Mouse (Mus musculus) erythroblast, embryonic 14.5 days (primary cell): ENCODE results near the gene Ugt1a7c.

Source experiments
- GATA1 ChIP-seq: IDR thresholded peaks from 2 replicates; pipeline ENCODE4 v1.6.1; 2012; ENCODE audit warnings: low read length, inconsistent platforms, mixed read lengths
- TAL1 ChIP-seq: IDR thresholded peaks from 3 replicates; pipeline ENCODE4 v1.6.1; 2012; ENCODE audit warnings: low read length, inconsistent platforms, mixed read lengths

GRCm38 (mm10) chr1:88192136-88192535 lies 97.3 kb downstream of the Ugt1a7c start:
- no peak for TF ChIP-seq TAL1
- no peak for TF ChIP-seq GATA1
